Mouse (Mus musculus): ENCODE data around the gene Epb42. TPM values are rescaled to one million over a fixed set of nuclear protein-coding genes. Genes with fewer than 3 reads are reported as not detected.
A peak's percentile ranks its signal among the peaks of the same experiment; 100 is the strongest.
"Not testable (repeated sequence)": the region's sequence is repeated elsewhere in the genome, so short reads cannot be mapped to it uniquely, and the experiment has no call there.

The Epb42 gene
- polyA plus RNA-seq, 1 experiment from 2014 or later = 0.25 TPM

- ATAC-seq (replicated peaks) = peak; percentile 79
These were observed 59.6 kb downstream of the Epb42 start, which contains the start of gene Tmem62 for GRCm38 (mm10) chr2:120976990-120977925. Tmem62 (plus strand) TSS chr2:120977017.

DNA sequence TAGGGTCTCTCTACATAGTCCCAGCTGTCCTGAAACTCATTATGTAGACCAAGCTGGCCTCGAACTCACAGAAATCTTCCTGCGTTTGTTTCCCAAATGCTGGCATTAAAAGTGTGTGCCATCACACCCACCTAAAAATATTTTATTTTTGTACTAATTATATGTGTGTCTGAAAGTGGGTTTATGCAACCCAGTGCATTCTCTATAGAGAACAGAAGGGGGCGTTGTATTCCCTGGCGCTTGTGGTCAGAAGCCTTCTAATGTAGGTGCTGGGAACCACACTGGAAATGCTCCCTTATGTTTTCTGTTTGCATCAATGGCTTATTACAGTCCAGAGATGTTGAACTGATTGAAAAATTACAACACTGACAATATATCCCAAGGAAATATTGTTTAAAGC, 60.6 kb downstream of the Epb42 start:
- Histone ChIP-seq H3K27ac (replicated peaks) (no peak overlapping the region), H3K27me3 (no peaks in the 10 kb centered on the region), H3K4me2 (replicated peaks) (no peak overlapping the region), H3K9ac (replicated peaks) (no peak overlapping the region), H3K4me1 (peaks cover 12% of the 10 kb centered on the region), H3K36me3 (no peaks in the 10 kb centered on the region), H3K9me3 (no peaks in the 10 kb centered on the region), H3K4me3 (no peak overlapping the region)
- no peak for ATAC-seq (replicated peaks)
- WGBS = 51% methylated on average over 4 of the region's 4 CpGs

More at GRCm38 (mm10) chr2:120976990-120977925, 59.6 kb downstream of the Epb42 start, which contains the start of gene Tmem62:
- Histone ChIP-seq H3K27me3 (no peaks in the 10 kb centered on the region), H3K4me2 (replicated peaks) (peak within 1 kb of the TSS; percentile 87), H3K4me1 (peaks cover 10% of the 10 kb centered on the region; the same call in 1 of the 2 replicates), H3K4me3 (peak within 1 kb of the TSS; percentile 88), H3K36me3 (no peaks in the 10 kb centered on the region), H3K9me3 (no peaks in the 10 kb centered on the region), H3K27ac (replicated peaks) (peak within 1 kb of the TSS; percentile 85), H3K9ac (replicated peaks) (peak within 1 kb of the TSS; percentile 91)
- WGBS = under 1% methylated on average over 71 of the region's 71 CpGs

DNA sequence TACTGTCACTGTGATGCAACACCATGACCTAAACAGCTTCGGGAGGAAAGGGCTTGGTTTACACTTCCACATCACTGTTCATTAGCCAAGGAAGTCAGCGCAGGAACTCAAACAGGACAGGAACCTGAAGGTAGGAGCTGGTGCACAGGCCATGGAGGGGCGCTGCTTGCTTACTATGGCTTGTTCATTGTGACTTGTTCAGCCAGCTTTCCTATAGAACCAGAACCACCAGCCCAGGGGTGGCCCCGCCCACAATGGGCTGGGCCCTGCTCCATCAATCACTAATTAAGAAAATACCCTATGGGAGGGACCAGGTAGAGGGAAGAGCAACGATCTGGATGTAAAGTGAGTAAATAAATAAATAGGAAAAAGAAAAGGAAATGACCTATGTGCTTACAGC, 63.9 kb downstream of the Epb42 start:
- Histone ChIP-seq H3K4me3 (no peak overlapping the region), H3K9ac (replicated peaks) (no peak overlapping the region), H3K9me3 (no peaks in the 10 kb centered on the region), H3K4me1 (peaks cover 33% of the 10 kb centered on the region), H3K4me2 (replicated peaks) (no peak overlapping the region), H3K27ac (replicated peaks) (no peak overlapping the region), H3K36me3 (no peaks in the 10 kb centered on the region), H3K27me3 (no peaks in the 10 kb centered on the region)
- no peak for ATAC-seq (replicated peaks)
- WGBS = 14% methylated on average over 5 of the region's 5 CpGs

- H3K27ac ChIP-seq (replicated peaks); H3K27me3 ChIP-seq; H3K36me3 ChIP-seq; H3K4me2 ChIP-seq (replicated peaks); H3K9ac ChIP-seq (replicated peaks); H3K4me3 ChIP-seq; H3K9me3 ChIP-seq; ATAC-seq (replicated peaks): not testable (repeated sequence)
- H3K4me1 ChIP-seq = peaks cover 27% of the 10 kb centered on the region
- 95% methylated on average over 8 of the region's 8 CpGs for WGBS
These were observed 64.6 kb downstream of the Epb42 start for GRCm38 (mm10) chr2:120972257-120972656.

GRCm38 (mm10) chr2:120971766-120972165, 65.1 kb downstream of the Epb42 start:
- peaks cover 27% of the 10 kb centered on the region for H3K4me1 ChIP-seq
- no peak overlapping the region for H3K4me3 ChIP-seq
- no peaks in the 10 kb centered on the region for H3K36me3 ChIP-seq
- WGBS = 89% methylated on average over 4 of the region's 4 CpGs
- no peaks in the 10 kb centered on the region for H3K9me3 ChIP-seq
- H3K4me2 ChIP-seq (replicated peaks) = no peak overlapping the region
- no peak overlapping the region for H3K27ac ChIP-seq (replicated peaks)
- ATAC-seq (replicated peaks) = no peak
- no peaks in the 10 kb centered on the region for H3K27me3 ChIP-seq
- no peak overlapping the region for H3K9ac ChIP-seq (replicated peaks)

- Histone ChIP-seq H3K4me3 (peak within 1 kb of the TSS; percentile 63), H3K27ac (replicated peaks) (peak within 1 kb of the TSS; percentile 78), H3K4me2 (replicated peaks) (peak within 1 kb of the TSS; percentile 77), H3K9ac (replicated peaks) (peak within 1 kb of the TSS; percentile 73), H3K27me3 (no peaks in the 10 kb centered on the region), H3K4me1 (peaks cover 23% of the 10 kb centered on the region), H3K36me3 (no peaks in the 10 kb centered on the region), H3K9me3 (no peaks in the 10 kb centered on the region)
- peak; percentile 87 for ATAC-seq (replicated peaks)
- under 1% methylated on average over 39 of the region's 39 CpGs for WGBS
These were observed 66.3 kb downstream of the Epb42 start, which contains the start of gene Ubr1 for GRCm38 (mm10) chr2:120970559-120971080. Ubr1 (minus strand) TSS chr2:120970715.

GRCm38 (mm10) chr2:120970045-120970539, 66.8 kb downstream of the Epb42 start:
- peak overlapping the region; percentile 77 for H3K4me2 ChIP-seq (replicated peaks)
- peak overlapping the region; percentile 63 for H3K4me3 ChIP-seq
- H3K27me3 ChIP-seq = no peaks in the 10 kb centered on the region
- peak; percentile 81 for ATAC-seq (replicated peaks)
- peak overlapping the region; percentile 73 for H3K9ac ChIP-seq (replicated peaks)
- H3K27ac ChIP-seq (replicated peaks) = peak overlapping the region; percentile 78
- WGBS = under 1% methylated on average over 23 of the region's 23 CpGs
- H3K9me3 ChIP-seq = no peaks in the 10 kb centered on the region
- H3K4me1 ChIP-seq = peaks cover 26% of the 10 kb centered on the region
- no peaks in the 10 kb centered on the region for H3K36me3 ChIP-seq

Small RNA genes within 50 kb of the gene (microRNA-seq; reads per million reads assigned to microRNA genes)
- gene Gm44325 = not detected

Other genes starting within 250 kb of the Epb42 start
- gene Cdan1, start 186.9 kb downstream of the Epb42 start, polyA plus RNA-seq (2015; fragmentation: Nextera tagmentation; extraction: Ambion mirVana) = 5.8 and 7.4 TPM in 2 replicates
- 12.2 and 13.1 TPM in 2 replicates for gene Ttbk2, start 186.5 kb downstream of the Epb42 start, polyA plus RNA-seq (2015; fragmentation: Nextera tagmentation; extraction: Ambion mirVana)
- gene Ubr1, start 66.4 kb downstream of the Epb42 start, polyA plus RNA-seq (2015; fragmentation: Nextera tagmentation; extraction: Ambion mirVana) = 34.6 and 35.3 TPM in 2 replicates
- gene Tmem62, start 60.1 kb downstream of the Epb42 start, polyA plus RNA-seq (2015; fragmentation: Nextera tagmentation; extraction: Ambion mirVana) = 7.9 and 8.1 TPM in 2 replicates
- 78.4 and 80.9 TPM in 2 replicates for gene Ccndbp1, start 28.7 kb downstream of the Epb42 start, polyA plus RNA-seq (2015; fragmentation: Nextera tagmentation; extraction: Ambion mirVana)
- gene Tgm5, start 48.8 kb upstream of the Epb42 start, polyA plus RNA-seq (2015; fragmentation: Nextera tagmentation; extraction: Ambion mirVana) = not detected in 2 replicates
- gene Tgm7, start 72.7 kb upstream of the Epb42 start, polyA plus RNA-seq (2015; fragmentation: Nextera tagmentation; extraction: Ambion mirVana) = not detected in 2 replicates
- gene Adal, start 103.4 kb upstream of the Epb42 start, polyA plus RNA-seq (2015; fragmentation: Nextera tagmentation; extraction: Ambion mirVana) = 29.7 and 36.9 TPM in 2 replicates
- 25.7 and 27.0 TPM in 2 replicates for gene Lcmt2, start 103.6 kb upstream of the Epb42 start, polyA plus RNA-seq (2015; fragmentation: Nextera tagmentation; extraction: Ambion mirVana)
- gene Tubgcp4, start 133.6 kb upstream of the Epb42 start, polyA plus RNA-seq (2015; fragmentation: Nextera tagmentation; extraction: Ambion mirVana) = 63.3 and 70.2 TPM in 2 replicates
- 10.4 and 10.7 TPM in 2 replicates for gene Zscan29, start 134.1 kb upstream of the Epb42 start, polyA plus RNA-seq (2015; fragmentation: Nextera tagmentation; extraction: Ambion mirVana)
- 186 and 197 TPM in 2 replicates for gene Trp53bp1, start 234.3 kb upstream of the Epb42 start, polyA plus RNA-seq (2015; fragmentation: Nextera tagmentation; extraction: Ambion mirVana)

All from forebrain, embryonic 15.5 days (tissue).